25 mouse cellular contexts compared by ENCODE assay signal in genomic region chr13:112212391-112212790, GRCm38 (mm10).
DNase-seq lines count a peak whose midpoint lies in the region; ATAC-seq and TF ChIP-seq lines count a peak whose summit lies in the region.
"Had no signal": no experiment of that assay in that cellular context is flagged by ENCODE, and none has a peak within 500 bp of the region (broad histone marks: within the 10 kb centered on the region; RNA-seq: fewer than 3 reads in every experiment).

No protein-coding gene starts in this region.

- H3K9me3 ChIP-seq in stomach, postnatal 0 days (ENCODE audit: control insufficient read depth, low read length), result no peaks in the 10 kb centered on the region
- H3K9me3 ChIP-seq: heart, embryonic 13.5 days; liver, embryonic 12.5 days; lung, embryonic 15.5 days; neural tube, embryonic 15.5 days had no signal

- no peaks in the 10 kb centered on the region for H3K27me3 ChIP-seq in stomach, postnatal 0 days (ENCODE audit: control insufficient read depth, insufficient read depth, low read length)
- H3K27me3 ChIP-seq: heart, embryonic 13.5 days; lung, embryonic 15.5 days; neural tube, embryonic 15.5 days had no signal

- H3K4me3 ChIP-seq in stomach, postnatal 0 days (ENCODE audit: low read depth, low read length), result no peak overlapping the region
- H3K4me3 ChIP-seq: gastrocnemius, adult 2 months; heart, embryonic 13.5 days; left cerebral cortex, adult 2 months; liver, embryonic 12.5 days; lung, embryonic 15.5 days; myocyte; neural tube, embryonic 15.5 days had no signal

- H3K27ac ChIP-seq in stomach, postnatal 0 days (replicated peaks), result no peak overlapping the region
- H3K27ac ChIP-seq: heart, embryonic 13.5 days; left cerebral cortex, adult 2 months; liver, embryonic 12.5 days; lung, embryonic 15.5 days; neural tube, embryonic 15.5 days had no signal

- WGBS in stomach, postnatal 0 days, result 80% methylated on average over 12 of the region's 12 CpGs

- DNase-seq in cerebellum, postnatal 10 days, result peak; percentile 48
- DNase-seq in cerebellum, adult 9-10 months, result no peak
- peak; percentile 37 for DNase-seq in left cerebral cortex, postnatal 4 days
- DNase-seq in left cerebral cortex, adult 8-10 months (ENCODE audit: low spot score in 2 of 2), result no peak
- DNase-seq in thymus, postnatal 25 days, result peak; percentile 8
- DNase-seq in thymus, adult 18-20 months, result no peak
- no peak for DNase-seq in stomach, postnatal 0 days (ENCODE audit: low spot score)
- DNase-seq in embryo, embryonic 10 days (ENCODE audit: low spot score), result no peak
- DNase-seq: adrenal gland, postnatal 36 days; cerebellum, adult 11-12 months; cerebellum, postnatal 36 days; gastrocnemius, adult 2 months; heart, postnatal 36 days; kidney, adult 18-20 months; kidney, postnatal 36 days; layer of hippocampus, adult 9-11 months; midbrain, embryonic 14.5 days; right cerebral cortex, postnatal 14 days; spleen, adult 18-20 months had no signal

- TF ChIP-seq EP300 in stomach, postnatal 0 days (optimal IDR thresholded peaks at IDR 0.05), result no peak

- TF ChIP-seq CTCF in stomach, postnatal 0 days (IDR thresholded peaks at IDR 0.05; ENCODE audit: low read depth), result peak; percentile 13; the same call in 1 of the 2 replicates

- no peaks in the 10 kb centered on the region for H3K4me1 ChIP-seq in stomach, postnatal 0 days (replicated peaks; ENCODE audit: control insufficient read depth, insufficient read depth)
- H3K4me1 ChIP-seq: heart, embryonic 13.5 days; liver, embryonic 12.5 days; lung, embryonic 15.5 days had no signal

- intact Hi-C loops in left cerebral cortex, postnatal 4 days (cut with DNase I), result no loop called here

- no peaks in the 10 kb centered on the region for H3K36me3 ChIP-seq in stomach, postnatal 0 days (ENCODE audit: control insufficient read depth, insufficient read depth, low read length)
- H3K36me3 ChIP-seq: heart, embryonic 13.5 days; liver, embryonic 12.5 days; lung, embryonic 15.5 days; neural tube, embryonic 15.5 days had no signal

- ATAC-seq in stomach, postnatal 0 days (ENCODE audit: low FRiP score, low TSS enrichment), result no peak
- ATAC-seq: liver, embryonic 12.5 days had no signal

- H3K4me2 ChIP-seq in stomach, postnatal 0 days (replicated peaks; ENCODE audit: low read depth), result no peak overlapping the region
- H3K4me2 ChIP-seq: heart, embryonic 13.5 days; liver, embryonic 12.5 days; lung, embryonic 15.5 days; neural tube, embryonic 15.5 days had no signal

- H3K9ac ChIP-seq in stomach, postnatal 0 days (ENCODE audit: low read length), result no peak overlapping the region
- H3K9ac ChIP-seq: heart, embryonic 13.5 days; liver, embryonic 12.5 days; lung, embryonic 15.5 days; neural tube, embryonic 15.5 days had no signal

Comparison
In these comparisons a context has a peak if more than half of its experiments do, and no peak if none do; other contexts are left out.
1. DNase-seq: peak in cerebellum, postnatal 10 days (2 of 2), left cerebral cortex, postnatal 4 days (single experiment) and thymus, postnatal 25 days (single experiment); none in cerebellum, adult 9-10 months (single experiment), left cerebral cortex, adult 8-10 months (0 of 2), thymus, adult 18-20 months (0 of 2), stomach, postnatal 0 days (single experiment) and embryo, embryonic 10 days (single experiment).